Mouse (Mus musculus): ENCODE results near the gene Pdzph1. TPM values are rescaled to one million over a fixed set of nuclear protein-coding genes. Genes with fewer than 3 reads are reported as not detected.

Gene Pdzph1
- polyA plus RNA-seq (2021; fragmentation: Nextera tagmentation): 12.9 and 14.9 TPM in 2 replicates
- long read RNA-seq, experiment 1, partial matches to known transcripts: 21 of 36 reads
- long read RNA-seq, experiment 1, other reads (novel, unspliced or antisense): 15 of 36 reads
- long read RNA-seq, experiment 2, partial matches to known transcripts: 3 of 17 reads
- long read RNA-seq, experiment 2, other reads (novel, unspliced or antisense): 13 of 17 reads

DNA sequence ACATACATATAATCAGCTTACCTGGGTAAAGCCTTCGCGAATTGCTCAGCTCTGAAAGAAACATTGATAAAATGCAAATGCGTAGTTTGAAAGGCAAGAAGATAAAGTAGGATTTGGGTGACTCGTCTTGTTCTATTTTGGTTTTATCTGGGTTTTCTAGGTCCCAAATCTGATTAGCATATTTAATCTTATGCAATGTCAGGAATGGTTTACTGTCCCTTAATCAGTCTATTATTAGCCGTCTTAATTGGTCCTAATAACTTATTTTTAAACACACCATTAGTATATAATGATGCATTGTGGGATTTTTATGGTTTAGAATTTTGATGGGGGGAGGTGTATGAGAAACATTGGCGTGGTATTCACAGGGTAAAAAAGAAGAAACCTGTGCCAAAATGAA, at the start of gene Pdzph1:
TSS of gene Pdzph1 (minus strand) at position 101 of the 400 bp plus-strand sequence.

DNA sequence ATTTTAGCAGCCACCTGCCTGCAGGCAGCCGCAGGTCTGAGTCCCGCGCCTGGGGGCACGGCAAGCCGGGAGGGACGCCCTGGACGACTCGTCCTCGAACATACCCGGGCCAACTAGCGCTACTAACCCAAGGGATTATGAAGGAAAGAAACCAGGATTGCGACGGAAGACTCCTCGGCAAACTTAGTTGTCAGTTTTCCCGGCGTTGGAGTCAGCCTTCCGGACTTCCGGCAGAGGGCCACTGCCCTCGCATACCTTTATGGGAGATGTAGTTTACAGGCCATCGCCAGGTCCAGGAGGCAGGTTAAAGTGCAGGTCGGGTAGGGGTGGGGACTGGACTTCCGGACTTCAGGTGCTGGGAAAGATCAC, 21.9 kb upstream of the Pdzph1 start, which contains the start of gene Nudt12:
TSS of gene Nudt12 (minus strand) at position 282 of the 369 bp plus-strand sequence.

Other genes with a start within 250 kb of the Pdzph1 start
- 3.3 and 5.4 TPM in 2 replicates for gene Nudt12, start 22.0 kb upstream of the Pdzph1 start, polyA plus RNA-seq (2021; fragmentation: Nextera tagmentation)